Mouse (Mus musculus) C2C12 (cell line): ENCODE results near the gene Tctex1d4.

Experiments used
- CEBPB ChIP-seq: IDR thresholded peaks from one replicate; pipeline ENCODE4 v1.6.1; 2011; ENCODE audit warnings: low read depth, mild to moderate bottlenecking, control low read depth, moderate library complexity
- CTCF ChIP-seq: IDR thresholded peaks from one replicate; pipeline ENCODE4 v1.5.1; 2011; ENCODE audit not compliant: control insufficient read depth, insufficient read depth, insufficient read length
- FOSL1 ChIP-seq: IDR thresholded peaks from one replicate; pipeline ENCODE4 v1.8.0; 2011; ENCODE audit warnings: mild to moderate bottlenecking, low read length; ENCODE audit not compliant: poor library complexity, insufficient read depth, severe bottlenecking
- MAX ChIP-seq: IDR thresholded peaks from one replicate; pipeline ENCODE4 v1.6.1; 2011; ENCODE audit warnings: mild to moderate bottlenecking, control low read depth
- MYOG ChIP-seq: IDR thresholded peaks from one replicate; pipeline ENCODE4 v1.6.1; 2011; ENCODE audit not compliant: control insufficient read depth, insufficient read length; ENCODE audit errors: extremely low read depth
- USF1 ChIP-seq: IDR thresholded peaks from one replicate; pipeline ENCODE4 v1.6.1; 2011; ENCODE audit warnings: low read depth, mild to moderate bottlenecking, control low read depth, moderate library complexity

GRCm38 (mm10) chr4:117110985-117111384 is 15.6 kb upstream of the Tctex1d4 start:
- TF ChIP-seq CTCF (no peak), MYOG (no peak), CEBPB (no peak), USF1 (no peak), MAX (no peak), FOSL1 (no peak)
